Mouse (Mus musculus) intestine, embryonic 15.5 days (tissue): ENCODE data around the gene Coro2b. TPM values are rescaled to one million over a fixed set of nuclear protein-coding genes. Genes with fewer than 3 reads are reported as not detected.
A peak's percentile ranks its signal among the peaks of the same experiment; 100 is the strongest.

ENCODE experiments used
- ATAC-seq: fragments of 200-750 bp; cut with Nextera tagmentation; 2 replicates; pipeline ENCODE4 v1.8.0; 2017; ENCODE audit warnings: moderate TSS enrichment, moderate library complexity
- H3K27ac ChIP-seq: fragments of 300-500 bp; sonication (generic); 2 replicates; pipeline ENCODE4 v1.5.1; 2015; ENCODE audit warnings: mild to moderate bottlenecking, inconsistent platforms
- H3K27me3 ChIP-seq: fragments of 300-500 bp; sonication (generic); replicated peaks from 2 replicates; pipeline ENCODE4 v1.6.1; 2015; ENCODE audit warnings: inconsistent platforms
- H3K36me3 ChIP-seq: fragments of 300-500 bp; sonication (generic); 2 replicates; pipeline ENCODE4 v1.6.1; 2015; ENCODE audit warnings: inconsistent platforms
- H3K4me1 ChIP-seq: fragments of 300-500 bp; sonication (generic); replicated peaks from 2 replicates; pipeline ENCODE4 v1.6.1; 2015; ENCODE audit warnings: inconsistent platforms
- H3K4me2 ChIP-seq: fragments of 300-500 bp; sonication (generic); replicated peaks from 2 replicates; pipeline ENCODE4 v1.6.1; 2015; ENCODE audit warnings: mild to moderate bottlenecking, inconsistent platforms
- H3K4me3 ChIP-seq: fragments of 300-500 bp; sonication (generic); replicated peaks from 2 replicates; pipeline ENCODE4 v1.5.1; 2015; ENCODE audit warnings: inconsistent platforms
- H3K9ac ChIP-seq: fragments of 300-500 bp; sonication (generic); 2 replicates; pipeline ENCODE4 v1.6.1; 2015; ENCODE audit warnings: inconsistent platforms
- H3K9me3 ChIP-seq: fragments of 300-500 bp; sonication (generic); 2 replicates; pipeline ENCODE4 v1.6.1; 2016; ENCODE audit warnings: inconsistent platforms
- WGBS: fragments of 180-500 bp; shearing (Covaris S2); methylation state at CpG from one replicate; pipeline ENCODE4 v1.1.7; 2015; 5-methylcytosine and 5-hydroxymethylcytosine counted together
- polyA plus RNA-seq: library from polyadenylated mRNA; unstranded; fragments of >200 nt; fragmentation: Nextera tagmentation; extraction: Ambion mirVana; gene quantifications from 2 replicates; pipeline ENCODE4 v1.2.1, GENCODE M21; 2015

Gene Coro2b
- polyA plus RNA-seq, 1 experiment from 2014 or later, result 7.6 TPM

GRCm38 (mm10) chr9:62421911-62422310 is 114.9 kb downstream of the Coro2b start:
- H3K9me3 ChIP-seq, result no peaks in the 10 kb centered on the region
- no peak overlapping the region for H3K4me2 ChIP-seq
- H3K4me1 ChIP-seq, result peaks cover 13% of the 10 kb centered on the region
- no peak overlapping the region for H3K4me3 ChIP-seq
- 97% methylated on average over 6 of the region's 6 CpGs for WGBS
- no peak overlapping the region for H3K27ac ChIP-seq
- no peak for ATAC-seq
- H3K27me3 ChIP-seq, result no peaks in the 10 kb centered on the region
- H3K36me3 ChIP-seq, result no peaks in the 10 kb centered on the region
- H3K9ac ChIP-seq, result no peak overlapping the region

DNA sequence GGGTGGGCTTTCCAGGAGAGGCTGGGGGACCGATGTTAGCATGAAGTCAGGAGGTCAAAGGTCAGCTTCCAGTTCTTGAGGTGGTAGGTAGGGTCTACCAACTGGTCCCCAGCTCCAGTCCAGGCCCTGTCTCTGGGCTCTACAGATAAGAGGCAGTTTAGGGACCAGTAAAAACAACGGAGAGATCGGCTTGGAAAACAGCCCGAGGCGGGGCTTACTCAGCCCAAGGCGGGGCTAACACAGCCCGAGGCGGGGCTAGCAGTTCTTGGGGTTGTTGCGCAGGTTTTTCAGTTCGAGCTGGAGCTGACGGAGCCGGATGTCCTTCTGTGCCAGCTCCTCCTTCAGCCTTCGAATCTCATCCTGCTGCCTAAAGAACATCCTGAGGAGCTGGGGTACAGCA is 115.8 kb downstream of the Coro2b start:
- H3K27me3 ChIP-seq, result no peaks in the 10 kb centered on the region
- peaks cover 15% of the 10 kb centered on the region for H3K4me1 ChIP-seq
- H3K9ac ChIP-seq, result peak overlapping the region; percentile 42
- H3K36me3 ChIP-seq, result no peaks in the 10 kb centered on the region
- peak overlapping the region; percentile 34 for H3K4me3 ChIP-seq
- H3K4me2 ChIP-seq, result peak overlapping the region; percentile 69
- no peaks in the 10 kb centered on the region for H3K9me3 ChIP-seq
- peak; percentile 86 for ATAC-seq
- 5% methylated on average over 13 of the region's 13 CpGs for WGBS
- peak overlapping the region; percentile 44 for H3K27ac ChIP-seq

- H3K4me2 ChIP-seq, result peak overlapping the region; percentile 69
- H3K4me1 ChIP-seq, result peaks cover 15% of the 10 kb centered on the region
- peak overlapping the region; percentile 42; the same call in 1 of the 2 replicates for H3K9ac ChIP-seq
- no peaks in the 10 kb centered on the region for H3K36me3 ChIP-seq
- peak overlapping the region; percentile 34; the same call in 1 of the 2 replicates for H3K4me3 ChIP-seq
- WGBS, result 65% methylated on average over 10 of the region's 10 CpGs
- H3K9me3 ChIP-seq, result no peaks in the 10 kb centered on the region
- H3K27me3 ChIP-seq, result no peaks in the 10 kb centered on the region
- ATAC-seq, result peak; percentile 19; the same call in 1 of the 2 replicates
- H3K27ac ChIP-seq, result no peak overlapping the region
Measured at GRCm38 (mm10) chr9:62420261-62420917, 116.5 kb downstream of the Coro2b start.

DNA sequence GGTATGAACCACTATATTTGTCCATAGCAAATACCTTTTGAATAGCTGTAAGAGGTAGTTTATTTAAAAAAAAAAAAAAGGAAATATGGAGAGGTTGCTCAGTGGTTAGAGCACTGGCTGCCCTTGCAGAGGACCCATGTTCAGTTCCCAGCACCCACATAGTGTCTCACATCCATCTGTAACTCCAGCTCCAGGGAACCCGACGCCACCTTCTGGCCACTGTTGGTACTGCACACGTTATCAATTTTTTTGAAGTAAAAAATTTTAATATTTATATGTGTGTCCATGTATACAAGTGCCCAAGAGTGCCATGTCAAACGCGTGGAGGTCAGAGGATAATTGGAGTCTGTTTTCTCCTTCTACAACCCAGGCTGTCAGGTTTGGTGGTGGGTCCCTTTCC is 118.1 kb downstream of the Coro2b start:
- H3K36me3 ChIP-seq, result no peaks in the 10 kb centered on the region
- no peak overlapping the region for H3K4me3 ChIP-seq
- WGBS, result 53% methylated on average over 5 of the region's 5 CpGs
- H3K4me2 ChIP-seq, result no peak overlapping the region
- no peak for ATAC-seq
- H3K4me1 ChIP-seq, result peaks cover 23% of the 10 kb centered on the region
- H3K9ac ChIP-seq, result no peak overlapping the region
- H3K27me3 ChIP-seq, result no peaks in the 10 kb centered on the region
- no peak overlapping the region for H3K27ac ChIP-seq
- H3K9me3 ChIP-seq, result no peaks in the 10 kb centered on the region

GRCm38 (mm10) chr9:62407357-62408146 is 129.3 kb downstream of the Coro2b start:
- Histone ChIP-seq H3K4me1 (no peaks in the 10 kb centered on the region), H3K9me3 (peaks cover 3% of the 10 kb centered on the region; the same call in 1 of the 2 replicates), H3K27me3 (no peaks in the 10 kb centered on the region), H3K36me3 (no peaks in the 10 kb centered on the region), H3K9ac (no peak overlapping the region), H3K4me3 (no peak overlapping the region), H3K4me2 (no peak overlapping the region), H3K27ac (no peak overlapping the region)
- 68% methylated on average over 5 of the region's 5 CpGs for WGBS
- ATAC-seq, result no peak

GRCm38 (mm10) chr9:62406423-62407013 is 130.3 kb downstream of the Coro2b start:
- 56% methylated on average over 7 of the region's 7 CpGs for WGBS
- no peaks in the 10 kb centered on the region for H3K36me3 ChIP-seq
- H3K9me3 ChIP-seq, result peaks cover 3% of the 10 kb centered on the region; the same call in 1 of the 2 replicates
- no peak overlapping the region for H3K4me3 ChIP-seq
- H3K9ac ChIP-seq, result no peak overlapping the region
- H3K4me1 ChIP-seq, result no peaks in the 10 kb centered on the region
- no peak overlapping the region for H3K27ac ChIP-seq
- ATAC-seq, result peak; percentile 85
- H3K27me3 ChIP-seq, result no peaks in the 10 kb centered on the region
- no peak overlapping the region for H3K4me2 ChIP-seq

DNA sequence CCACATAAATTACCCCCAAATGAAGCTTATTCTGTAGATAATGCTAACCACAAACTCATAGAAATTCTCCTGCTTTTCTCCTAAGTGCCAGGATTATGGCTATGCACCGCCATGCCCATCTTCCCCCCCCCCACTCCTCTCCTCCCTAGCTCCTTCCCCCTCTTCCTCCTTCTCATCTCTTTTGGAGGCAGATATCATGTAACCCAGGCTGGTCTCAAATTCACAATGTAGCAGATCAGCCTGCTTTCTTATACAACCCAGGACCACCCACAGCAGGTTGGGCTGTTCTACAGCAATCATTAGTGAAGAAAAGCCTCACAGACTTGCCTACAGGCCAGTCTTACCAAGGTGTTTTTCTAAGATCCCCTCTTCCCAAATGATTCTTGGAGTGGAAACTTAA is 135.3 kb downstream of the Coro2b start:
- no peak overlapping the region for H3K9ac ChIP-seq
- ATAC-seq, result no peak
- WGBS, result 38% methylated on average over 1 of the region's 1 CpGs

DNA sequence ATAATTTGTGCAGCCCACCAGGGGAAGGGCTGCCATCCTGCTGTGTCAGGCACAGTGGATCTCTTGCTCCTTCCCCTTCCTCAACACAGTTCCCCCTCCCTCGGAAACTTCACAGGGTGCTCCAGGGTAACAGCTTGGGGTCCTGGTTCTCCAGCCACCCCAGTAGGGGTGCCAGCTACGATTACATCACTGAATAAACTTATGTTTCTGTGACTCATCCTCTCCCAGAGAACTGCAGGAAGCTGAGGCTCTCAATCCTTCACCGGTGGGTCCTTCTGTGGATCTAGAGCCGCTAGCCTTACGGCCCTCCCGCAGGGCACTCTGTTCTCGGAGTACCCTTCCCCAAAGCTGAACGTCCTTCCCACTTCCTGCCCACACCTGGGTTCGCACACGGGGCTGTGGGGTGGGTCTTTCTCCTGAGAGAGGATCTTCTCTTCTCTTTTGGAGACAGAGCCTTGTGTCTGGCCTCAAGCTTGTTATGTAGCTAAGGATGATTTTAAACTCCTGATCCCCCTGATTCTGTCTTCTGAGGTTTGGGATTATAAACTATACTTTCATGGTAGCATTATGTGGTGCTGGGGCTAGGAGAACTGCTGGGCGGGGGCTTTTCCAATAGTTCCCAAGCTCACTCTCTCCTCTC is 136.2 kb downstream of the Coro2b start:
- Histone ChIP-seq H3K4me2 (no peak overlapping the region), H3K27me3 (no peaks in the 10 kb centered on the region), H3K4me1 (0 out of 2 replicates have a peak, but pooled peaks cover 3% of the 10 kb centered on the region), H3K27ac (no peak overlapping the region), H3K9ac (no peak overlapping the region), H3K9me3 (no peaks in the 10 kb centered on the region), H3K4me3 (no peak overlapping the region), H3K36me3 (no peaks in the 10 kb centered on the region)
- no peak for ATAC-seq
- WGBS, result 28% methylated on average over 11 of the region's 11 CpGs

More for the DNA sequence above, 135.3 kb downstream of the Coro2b start:
- no peak overlapping the region for H3K4me3 ChIP-seq
- H3K9me3 ChIP-seq, result no peaks in the 10 kb centered on the region
- 0 out of 2 replicates have a peak, but pooled peaks cover 3% of the 10 kb centered on the region for H3K4me1 ChIP-seq
- H3K4me2 ChIP-seq, result no peak overlapping the region
- H3K36me3 ChIP-seq, result no peaks in the 10 kb centered on the region
- H3K27me3 ChIP-seq, result no peaks in the 10 kb centered on the region
- no peak overlapping the region for H3K27ac ChIP-seq

- no peak for ATAC-seq
- WGBS, result 31% methylated on average over 2 of the region's 2 CpGs
- Histone ChIP-seq H3K4me3 (no peak overlapping the region), H3K4me1 (no peaks in the 10 kb centered on the region), H3K27me3 (no peaks in the 10 kb centered on the region), H3K9ac (no peak overlapping the region), H3K36me3 (no peaks in the 10 kb centered on the region), H3K4me2 (no peak overlapping the region), H3K9me3 (no peaks in the 10 kb centered on the region), H3K27ac (no peak overlapping the region)
Measured at GRCm38 (mm10) chr9:62394163-62394562, 142.7 kb downstream of the Coro2b start.

DNA sequence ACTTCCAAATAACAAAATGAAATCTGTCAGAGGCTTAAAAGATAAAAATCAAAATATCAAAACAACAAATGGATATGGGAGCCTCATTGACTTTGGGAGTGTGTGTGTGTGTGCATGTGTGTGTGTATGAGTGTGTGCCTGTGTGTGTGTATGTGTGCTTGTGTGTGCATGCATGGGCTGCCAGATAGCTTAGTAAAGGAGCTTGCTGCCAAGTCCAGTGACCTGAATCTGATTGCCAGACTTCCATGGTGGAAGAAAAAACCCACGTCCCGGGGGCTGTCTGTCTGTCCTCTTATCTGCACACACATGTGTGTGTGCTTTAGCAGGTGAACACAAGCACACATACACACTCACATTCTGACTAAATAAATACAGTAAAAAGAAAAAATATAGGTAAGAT is 143.3 kb downstream of the Coro2b start:
- no peaks in the 10 kb centered on the region for H3K9me3 ChIP-seq
- H3K4me3 ChIP-seq, result no peak overlapping the region
- WGBS, result 67% methylated on average over 2 of the region's 2 CpGs
- no peaks in the 10 kb centered on the region for H3K27me3 ChIP-seq
- no peak overlapping the region for H3K4me2 ChIP-seq
- H3K4me1 ChIP-seq, result no peaks in the 10 kb centered on the region
- H3K9ac ChIP-seq, result no peak overlapping the region
- no peak for ATAC-seq
- H3K36me3 ChIP-seq, result no peaks in the 10 kb centered on the region
- H3K27ac ChIP-seq, result no peak overlapping the region

- ATAC-seq, result no peak
- 74% methylated on average over 9 of the region's 9 CpGs for WGBS
- Histone ChIP-seq H3K9me3 (no peaks in the 10 kb centered on the region), H3K4me3 (no peak overlapping the region), H3K27ac (no peak overlapping the region), H3K27me3 (no peaks in the 10 kb centered on the region), H3K4me1 (no peaks in the 10 kb centered on the region), H3K9ac (no peak overlapping the region), H3K36me3 (no peaks in the 10 kb centered on the region), H3K4me2 (no peak overlapping the region)
Measured at GRCm38 (mm10) chr9:62389735-62390134, 147.1 kb downstream of the Coro2b start.
